Mouse (Mus musculus) testis, postnatal 14 days (tissue): ENCODE measurements around the gene Slc10a7.
"Not testable (repeated sequence)": the region's sequence is repeated elsewhere in the genome, so short reads cannot be mapped to it uniquely, and the experiment has no call there.

Experiments used
- DNase-seq: peaks from one replicate; pipeline ENCODE4 v3.0.0; 2021; ENCODE audit warnings: low spot score

Gene Slc10a7

DNA sequence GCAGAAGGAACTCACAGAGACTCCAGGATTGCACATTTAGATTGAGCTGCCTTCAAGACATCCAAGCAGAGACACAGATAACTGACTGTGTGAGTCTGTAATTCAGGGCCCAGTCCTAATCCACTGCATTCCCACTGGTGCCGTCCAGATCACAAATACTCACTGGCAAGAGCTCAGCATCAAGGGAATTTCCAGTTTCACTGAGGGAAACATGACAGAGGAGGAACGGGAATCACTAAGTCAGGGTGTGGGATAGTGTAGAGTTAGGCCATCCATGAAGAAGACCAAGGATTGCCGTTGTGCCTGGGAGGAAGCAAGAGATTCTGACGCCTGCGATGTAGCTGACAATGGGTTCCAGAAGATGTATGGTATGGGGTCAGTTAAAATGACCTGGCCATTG lies 159.1 kb downstream of the Slc10a7 start:
- DNase-seq, result no peak

DNA sequence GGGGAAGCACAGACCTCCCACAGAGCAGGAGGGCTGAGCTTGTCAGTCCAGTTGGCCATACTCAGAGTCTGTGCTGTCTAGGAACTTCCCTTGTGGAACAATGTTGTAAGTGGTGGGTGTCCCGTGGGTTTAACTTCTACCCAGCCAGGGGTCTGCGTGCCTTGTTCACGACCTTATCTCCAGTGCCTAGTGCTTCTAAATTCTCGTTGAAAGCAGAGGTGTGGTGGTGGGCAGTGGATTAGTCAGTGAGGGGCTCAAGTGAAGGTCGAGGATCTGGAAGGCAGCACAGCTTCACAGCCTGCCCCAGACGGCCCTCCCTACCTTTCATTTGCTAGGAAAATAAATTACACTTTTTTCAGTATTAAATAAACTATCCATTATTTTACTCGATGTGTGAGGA lies 161.1 kb downstream of the Slc10a7 start:
- no peak for DNase-seq

DNA sequence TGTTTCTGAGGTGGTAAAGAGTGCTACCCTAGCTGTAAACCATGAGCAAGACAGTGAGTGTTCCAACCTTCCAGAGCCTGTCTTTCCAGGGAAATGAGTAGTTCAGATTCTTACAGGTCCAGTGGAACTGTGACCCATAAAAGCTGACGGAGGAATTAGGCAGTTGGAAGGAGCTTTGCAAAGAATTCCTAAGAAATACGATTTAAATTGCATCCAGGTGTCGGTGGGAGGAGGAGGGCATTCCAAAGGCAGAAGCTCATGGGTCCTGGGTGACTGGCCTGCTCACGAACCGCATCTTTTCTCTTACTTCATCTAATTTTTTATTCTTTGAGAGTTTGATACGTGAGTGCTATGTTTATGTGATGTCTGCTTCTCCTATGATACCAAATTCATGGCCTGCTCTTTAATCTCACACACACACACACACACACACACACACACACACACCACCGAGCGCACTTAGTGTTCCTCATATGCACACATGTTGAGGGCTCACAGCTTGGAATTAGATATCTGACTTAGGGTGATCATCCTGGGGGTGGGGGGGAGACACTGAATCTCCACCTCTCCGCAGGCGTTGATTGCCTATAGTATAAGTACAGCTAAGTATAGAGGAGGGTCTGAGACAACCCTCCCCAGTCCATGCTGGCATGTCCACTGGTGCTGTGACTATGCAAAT lies 169.5 kb downstream of the Slc10a7 start:
- DNase-seq, result no peak

DNA sequence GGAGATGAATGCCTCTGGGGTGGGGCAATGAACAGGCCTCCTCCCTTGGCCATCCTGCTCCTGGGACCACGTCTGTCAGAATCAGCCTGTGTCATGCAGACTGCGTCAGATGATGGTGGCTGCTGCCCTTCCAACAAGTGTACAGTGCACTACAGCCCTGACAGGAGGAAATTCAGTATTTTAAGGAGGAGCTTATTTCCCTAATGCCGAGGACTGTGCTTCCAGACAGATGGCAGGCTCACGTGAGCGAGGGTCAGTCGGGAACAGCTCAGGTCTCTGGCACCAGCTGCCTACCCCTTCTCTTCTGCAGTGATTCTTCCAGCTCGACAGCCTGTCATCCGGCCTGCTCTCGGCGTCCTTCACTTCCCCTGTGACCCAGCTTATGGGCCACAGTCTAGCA lies 181.6 kb downstream of the Slc10a7 start:
- no peak for DNase-seq

DNA sequence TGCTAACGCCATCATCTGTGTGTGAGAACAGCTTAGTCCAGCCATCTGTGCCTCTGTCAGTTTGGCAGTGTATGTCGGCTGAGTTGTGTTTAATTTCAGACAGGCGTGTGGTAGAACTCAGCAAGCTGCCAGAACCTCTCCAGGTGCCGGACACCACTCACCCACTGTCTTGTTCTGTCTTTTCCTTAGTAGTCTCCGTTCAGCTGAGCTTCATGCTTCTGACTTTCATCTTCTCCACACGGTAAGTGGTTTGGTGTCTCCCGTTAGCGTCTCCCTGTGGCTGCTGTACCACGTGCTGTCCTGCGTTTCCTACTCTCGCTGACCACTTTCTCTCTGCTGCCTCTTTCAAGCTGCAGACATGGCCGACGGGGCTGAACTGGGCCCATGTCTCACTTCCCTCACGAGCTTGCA lies 189.2 kb downstream of the Slc10a7 start:
- no peak for DNase-seq

DNA sequence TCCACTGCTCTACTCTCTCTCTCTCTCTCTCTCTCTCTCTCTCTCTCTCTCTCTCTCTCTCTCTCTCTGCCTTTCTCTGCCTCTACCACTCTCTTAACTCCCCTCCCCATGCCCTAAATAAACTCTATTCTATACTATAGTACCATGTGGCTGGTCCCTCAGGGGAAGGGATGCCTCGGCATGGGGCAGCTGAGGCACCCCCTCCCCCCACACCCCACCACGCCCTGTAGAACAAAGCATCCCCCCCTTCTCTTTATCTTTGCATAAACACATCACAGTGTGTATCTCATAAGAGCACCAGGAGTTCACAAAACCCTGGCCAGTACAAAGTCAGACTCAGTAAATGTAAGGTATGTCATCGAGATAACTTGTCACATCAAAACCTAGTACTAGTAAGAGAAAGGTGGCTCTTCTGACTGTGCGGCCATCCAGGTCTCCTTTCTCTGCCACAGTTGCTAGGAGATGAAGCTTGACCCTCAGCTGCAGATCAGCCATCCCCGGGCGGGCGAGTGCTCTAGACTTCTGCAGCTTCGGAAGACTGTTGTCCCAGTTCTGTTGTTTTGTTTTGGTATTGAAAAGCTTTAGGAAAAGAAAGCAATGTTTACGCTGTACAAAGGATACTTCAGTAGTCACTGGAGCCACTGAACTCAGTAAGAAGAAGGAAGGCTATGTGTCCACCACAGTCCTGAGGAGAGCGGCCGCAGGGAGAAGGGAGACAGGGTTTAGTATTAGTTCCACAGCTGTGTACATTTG lies 194.1 kb downstream of the Slc10a7 start:
- no peak for DNase-seq

DNA sequence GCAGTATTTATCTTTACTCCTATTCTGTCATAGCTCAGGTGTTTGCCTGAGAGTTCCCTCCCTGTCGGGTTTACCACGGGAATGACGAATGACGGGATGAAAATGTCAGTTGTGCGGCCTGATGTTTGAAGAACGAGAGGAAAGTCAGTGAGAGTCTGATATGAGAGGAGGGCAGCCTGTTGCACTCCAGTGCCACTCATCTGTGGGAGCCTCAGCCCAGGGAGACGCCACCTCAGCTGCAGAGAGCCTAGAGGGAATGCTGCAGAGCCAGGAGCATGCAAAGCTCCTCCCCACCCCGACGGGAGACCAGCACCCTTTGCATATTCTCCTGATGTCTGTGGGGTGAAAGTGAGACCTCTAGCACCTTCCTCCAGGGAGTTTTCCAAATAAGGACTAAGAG lies 196.8 kb downstream of the Slc10a7 start:
- DNase-seq, result no peak

DNA sequence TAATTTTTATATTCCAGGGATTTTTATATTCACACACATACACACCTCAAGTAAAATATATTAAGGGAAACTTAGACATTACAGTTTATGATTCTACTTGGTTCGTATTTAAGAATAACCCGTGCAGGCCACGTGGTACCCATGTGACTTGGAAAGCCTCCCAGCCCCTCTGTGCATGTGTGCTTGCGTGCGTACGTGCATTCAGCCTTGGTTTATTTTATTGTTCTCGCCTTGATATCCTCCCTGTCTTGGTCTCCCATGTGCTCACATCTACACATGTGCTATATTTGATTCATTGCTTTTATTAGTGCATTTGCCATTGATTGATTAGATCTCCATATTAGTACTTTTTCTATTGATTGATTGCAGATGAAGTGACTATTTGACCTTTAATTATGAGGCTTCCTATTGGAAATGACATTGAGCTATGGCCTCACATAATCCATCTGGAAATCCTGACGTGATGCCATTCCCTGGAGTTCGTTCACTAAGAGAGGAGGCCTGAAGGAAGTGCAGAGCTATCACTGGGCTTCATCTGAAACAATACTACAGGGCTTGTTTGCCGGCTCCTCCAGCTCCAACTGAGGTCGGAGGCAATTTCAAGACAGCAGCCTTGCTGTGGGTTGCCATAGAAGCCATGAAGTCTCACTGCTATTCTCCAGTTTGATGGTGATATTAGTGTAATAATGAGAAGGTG lies 200.9 kb downstream of the Slc10a7 start:
- no peak for DNase-seq

DNA sequence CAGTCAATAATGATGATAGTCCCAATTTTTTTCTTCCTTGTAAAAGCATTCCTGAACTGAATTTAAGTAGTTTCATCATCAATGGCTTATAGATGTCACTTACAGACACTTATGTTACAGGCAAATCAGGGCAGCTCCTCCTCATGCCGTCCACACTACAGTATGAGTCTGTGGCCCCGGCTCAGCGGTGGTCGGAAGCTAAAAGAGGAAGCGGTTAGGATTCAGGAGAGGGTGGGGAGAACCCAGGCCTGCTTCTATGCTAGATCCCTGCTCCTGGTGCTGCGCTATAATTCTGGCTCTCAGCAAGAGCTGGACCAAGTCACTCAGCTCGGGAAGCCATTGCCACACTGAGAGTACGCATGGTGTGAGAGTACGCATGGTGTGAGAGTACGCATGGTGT lies 201.8 kb downstream of the Slc10a7 start:
- DNase-seq, result no peak

DNA sequence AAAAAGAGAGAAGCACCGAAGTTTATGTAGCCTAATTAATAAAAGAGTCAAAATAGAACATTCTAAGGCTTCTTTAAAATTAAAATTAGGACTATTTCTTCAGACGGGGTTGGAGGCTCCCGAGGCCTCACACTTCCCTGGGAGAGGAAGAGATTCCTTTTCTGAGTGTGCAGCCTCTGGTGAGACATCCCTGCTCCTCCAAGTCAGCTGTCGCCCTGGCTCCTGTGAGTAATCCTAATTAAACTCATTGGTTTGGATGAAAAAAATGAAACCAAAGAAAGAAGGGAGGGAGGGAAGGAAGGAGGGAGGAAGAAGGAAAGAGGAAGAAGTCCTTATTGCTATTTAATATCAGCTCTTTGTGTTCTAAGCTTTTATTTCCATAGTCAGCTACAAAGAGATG lies 205.7 kb downstream of the Slc10a7 start:
- no peak for DNase-seq

DNA sequence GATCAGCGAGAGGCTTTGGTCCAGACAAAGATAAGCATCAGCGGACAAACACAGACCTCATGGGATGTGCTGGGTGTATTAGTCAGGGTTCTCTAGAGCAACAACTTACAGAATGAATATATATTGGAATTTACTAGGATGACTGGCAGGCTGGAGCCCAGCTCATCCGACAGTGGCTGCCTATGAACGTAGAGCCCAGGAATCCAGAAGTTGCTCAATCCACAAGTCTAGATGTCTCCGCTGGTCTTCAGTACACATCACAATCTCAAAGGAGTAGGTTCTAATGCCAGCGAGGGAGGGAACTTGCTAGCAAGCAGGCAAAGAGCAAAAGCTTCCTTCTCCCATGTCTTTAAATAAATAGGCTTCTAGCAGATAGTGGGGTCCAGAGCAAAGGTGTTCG lies 207.4 kb downstream of the Slc10a7 start:
- DNase-seq, result no peak

DNA sequence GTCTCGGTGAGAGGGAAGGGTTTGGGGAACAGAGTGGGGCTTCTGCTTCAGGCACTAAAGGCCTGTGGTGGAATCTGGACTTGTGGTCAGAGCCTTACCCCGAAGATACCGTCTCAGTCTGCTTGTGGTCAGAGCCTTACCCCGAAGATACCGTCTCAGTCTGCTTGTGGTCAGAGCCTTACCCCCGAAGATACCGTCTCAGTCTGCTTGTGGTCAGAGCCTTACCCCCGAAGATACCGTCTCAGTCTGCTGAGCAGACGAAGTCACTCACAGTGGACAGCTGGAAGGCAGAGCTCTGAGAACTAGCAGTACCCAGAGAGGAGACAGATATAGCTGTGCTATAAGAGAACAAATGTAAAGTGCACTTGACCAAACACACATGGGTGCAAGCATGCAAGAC lies 208.0 kb downstream of the Slc10a7 start:
- not testable (repeated sequence) for DNase-seq

DNA sequence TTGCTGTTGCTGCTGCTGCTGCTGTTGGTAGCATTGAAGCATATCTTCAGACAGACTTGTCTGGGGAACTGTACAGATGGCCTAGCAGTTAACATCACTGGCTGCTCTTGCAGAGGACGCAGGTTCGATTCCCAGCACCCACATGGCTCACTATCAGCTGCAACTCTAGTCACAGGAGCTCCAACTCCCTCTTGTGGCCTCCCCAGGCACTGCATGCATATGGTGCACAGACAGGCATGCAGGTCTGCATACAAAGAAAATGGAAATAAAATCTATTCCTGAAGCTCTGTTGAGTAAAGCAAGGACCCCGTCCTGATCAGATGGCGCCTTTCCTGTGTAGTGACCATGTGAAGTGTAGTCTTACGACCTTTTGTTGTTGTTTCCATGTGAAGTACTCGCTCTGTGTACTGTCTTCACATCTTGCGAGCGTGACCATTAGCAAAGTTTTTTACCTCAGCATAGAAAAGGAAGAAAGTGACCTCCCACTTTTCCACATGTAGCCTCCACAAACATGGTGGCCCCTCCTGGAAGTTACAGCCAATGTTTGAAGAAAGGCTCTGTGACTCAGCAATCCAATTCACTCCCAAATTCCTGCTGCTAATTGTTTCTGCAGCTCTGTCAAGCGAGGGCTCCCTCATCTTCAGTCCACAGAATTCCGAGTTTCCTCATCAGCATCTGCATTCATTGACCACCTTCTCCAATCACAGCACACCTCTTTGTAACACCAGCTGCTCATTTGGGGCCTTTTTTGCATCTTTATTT lies 210.3 kb downstream of the Slc10a7 start:
- no peak for DNase-seq

DNA sequence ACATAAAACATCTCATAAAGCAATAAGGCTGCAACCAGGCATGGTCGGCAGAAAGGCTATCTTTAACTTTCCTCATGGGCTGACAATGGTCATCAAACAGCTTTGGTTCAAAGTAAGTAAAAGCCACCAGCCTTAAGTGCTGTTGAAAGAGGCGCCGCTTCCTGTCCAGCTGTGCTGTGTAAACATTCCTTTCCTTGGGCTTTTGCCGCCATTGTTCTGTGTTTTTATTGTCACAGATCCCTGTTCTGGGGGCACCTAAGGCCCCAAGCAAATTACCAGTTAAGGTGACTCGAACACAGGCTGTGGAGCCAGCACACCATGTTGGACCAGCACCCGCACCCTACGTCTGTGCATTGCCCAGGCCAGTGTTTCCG lies 210.9 kb downstream of the Slc10a7 start:
- no peak for DNase-seq

DNA sequence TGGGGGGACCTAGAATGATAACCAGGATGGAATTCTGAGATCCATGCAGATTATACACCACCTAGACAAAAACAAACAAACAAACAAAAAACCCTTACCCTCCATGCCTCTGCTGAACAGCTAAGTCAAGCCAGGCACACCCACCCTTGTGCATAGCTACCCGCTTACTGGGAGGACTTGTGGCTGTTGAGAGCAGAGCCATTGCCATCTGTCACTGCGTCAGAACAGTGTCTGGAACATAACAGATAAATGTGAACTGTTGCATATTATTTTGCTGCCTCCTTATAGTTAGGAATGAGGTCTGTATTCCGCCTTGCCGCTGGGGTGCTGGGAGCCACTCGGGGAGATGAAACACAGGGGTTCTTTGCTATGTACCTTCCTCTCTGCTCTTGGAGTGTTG lies 212.4 kb downstream of the Slc10a7 start:
- DNase-seq, result no peak

DNA sequence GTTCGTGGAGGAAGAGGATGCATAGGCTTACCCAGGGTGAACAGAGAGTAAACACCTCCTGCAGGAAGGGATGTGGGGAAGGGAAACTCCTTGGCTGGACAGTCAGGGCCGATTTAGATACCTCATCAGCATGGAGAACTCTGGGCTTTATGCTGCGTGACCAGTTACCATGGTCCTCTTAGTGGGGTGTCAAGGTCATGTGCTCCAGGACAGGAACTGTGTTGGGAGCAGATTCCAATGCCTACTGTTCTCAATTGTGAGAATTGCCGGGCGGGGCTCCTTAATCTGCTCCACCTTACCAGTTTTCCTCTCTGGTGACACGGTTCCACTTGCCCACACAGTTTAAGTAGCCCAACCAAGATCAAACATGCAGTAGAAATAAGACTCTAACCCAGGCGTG lies 213.1 kb downstream of the Slc10a7 start:
- no peak for DNase-seq

DNA sequence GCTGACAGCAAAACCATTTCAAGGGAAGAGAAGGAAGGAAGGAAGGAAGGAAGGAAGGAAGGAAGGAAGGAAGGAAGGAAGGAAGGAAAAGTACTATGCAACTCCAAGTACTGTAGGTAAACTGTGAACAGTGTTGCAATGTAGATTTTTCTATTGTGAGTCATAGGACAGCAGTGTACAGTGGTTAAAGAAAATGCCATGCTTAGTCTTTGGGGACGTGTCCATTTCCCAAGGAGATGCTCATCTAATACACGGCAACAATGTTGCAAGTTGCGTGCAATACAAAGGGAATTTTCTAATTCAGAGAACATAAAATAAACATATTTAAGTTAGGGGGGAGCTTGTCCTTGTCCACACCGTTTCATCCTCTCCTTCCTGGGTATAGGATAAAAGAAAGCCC lies 215.7 kb downstream of the Slc10a7 start:
- no peak for DNase-seq

DNA sequence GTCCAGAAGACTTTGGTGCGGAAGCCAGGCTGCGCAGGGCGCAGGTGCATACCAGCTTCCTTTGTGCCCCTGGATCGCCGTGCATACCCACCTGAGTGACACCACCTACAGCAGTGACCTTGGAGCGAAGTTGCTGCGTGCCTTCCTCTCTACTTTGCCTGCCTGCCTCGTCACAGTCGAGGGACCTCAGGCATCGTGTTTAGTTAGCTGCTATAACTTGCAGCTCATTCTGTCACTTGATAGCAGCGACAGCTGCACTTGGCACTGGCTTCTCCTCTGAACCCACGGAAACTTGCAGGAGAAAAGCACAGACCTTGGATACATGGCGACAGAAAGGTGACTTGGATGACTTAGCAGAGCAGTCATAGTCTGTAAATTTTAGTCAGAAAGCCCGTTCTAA lies 219.1 kb downstream of the Slc10a7 start:
- no peak for DNase-seq

DNA sequence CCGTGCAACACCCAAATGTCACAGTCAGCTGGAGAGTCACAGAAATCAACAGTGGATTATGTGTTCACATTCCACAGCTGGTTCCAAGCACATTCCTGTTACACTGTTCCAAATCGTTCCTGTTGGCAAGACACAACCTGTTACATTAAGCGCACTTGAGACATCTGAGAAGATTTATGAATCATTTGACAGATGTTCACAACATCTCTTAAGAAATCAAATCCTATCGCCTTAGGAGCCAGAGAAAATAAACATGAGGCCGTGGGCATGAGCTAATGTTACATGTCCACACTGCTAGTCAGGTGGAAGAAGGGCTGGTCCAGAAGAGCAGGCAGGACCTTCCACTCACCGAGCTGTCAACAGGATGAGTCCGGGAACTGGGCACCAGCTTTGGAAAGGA lies 223.3 kb downstream of the Slc10a7 start:
- DNase-seq, result no peak

DNA sequence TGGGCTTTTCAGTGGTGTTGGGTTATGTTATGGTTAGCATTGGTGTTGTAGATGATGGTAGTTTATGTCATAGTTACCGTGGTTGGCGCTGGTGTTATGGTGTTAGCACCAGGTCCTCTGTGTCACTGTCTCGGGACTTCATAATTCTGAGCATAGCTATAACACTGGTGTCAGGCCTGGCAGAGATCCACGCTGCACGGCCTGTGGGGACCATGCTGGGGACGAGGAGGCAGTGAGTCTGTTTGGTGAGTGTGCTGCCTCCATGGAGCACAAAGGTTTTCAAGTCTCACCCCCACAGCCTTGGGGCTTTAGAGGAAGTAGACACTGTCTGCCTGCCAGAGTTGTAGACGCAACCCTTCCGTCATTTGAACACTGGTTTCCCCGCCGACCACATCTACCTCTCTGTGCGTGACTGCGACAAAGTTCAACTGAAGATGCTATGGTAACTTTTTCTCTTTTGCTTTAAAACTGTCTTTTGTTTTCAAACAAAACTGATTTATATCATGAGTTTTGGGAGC lies 223.9 kb downstream of the Slc10a7 start:
- DNase-seq, result no peak

DNA sequence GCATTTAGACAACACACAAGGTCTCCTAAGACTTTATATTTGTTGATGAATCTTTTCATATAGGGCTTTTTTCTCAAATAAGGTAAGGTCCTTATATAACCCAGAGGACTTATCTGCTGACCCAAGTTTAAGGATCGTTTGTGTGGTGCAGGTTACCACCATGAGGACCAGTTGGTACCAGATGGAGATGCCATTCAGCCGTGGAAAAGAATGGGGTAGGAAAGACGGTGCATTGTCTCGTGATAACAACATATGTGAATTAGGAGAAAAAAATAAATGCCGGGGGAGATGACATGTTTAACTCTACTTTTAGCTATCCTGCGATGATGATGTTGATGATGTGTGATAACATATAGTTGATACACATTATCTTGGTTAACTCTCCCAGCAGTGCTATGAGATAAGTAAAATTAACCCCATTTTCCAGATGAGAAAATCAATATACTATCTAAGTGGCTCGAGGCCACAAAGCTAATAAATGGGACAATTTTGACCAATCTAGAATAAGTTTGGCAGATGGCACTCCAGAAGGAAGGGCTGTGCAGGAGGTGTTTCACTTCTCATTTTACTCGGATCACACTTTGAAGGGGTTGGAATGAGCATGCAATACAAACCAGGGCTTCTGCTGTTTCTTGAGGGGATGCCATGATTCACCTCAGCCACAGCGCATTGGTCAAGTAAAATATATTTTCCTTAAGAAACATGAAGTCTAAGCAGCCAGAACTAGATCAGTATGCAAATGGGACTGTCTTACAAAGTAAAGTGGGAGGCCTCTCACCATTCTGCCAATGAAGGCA lies 225.8 kb downstream of the Slc10a7 start:
- no peak for DNase-seq

DNA sequence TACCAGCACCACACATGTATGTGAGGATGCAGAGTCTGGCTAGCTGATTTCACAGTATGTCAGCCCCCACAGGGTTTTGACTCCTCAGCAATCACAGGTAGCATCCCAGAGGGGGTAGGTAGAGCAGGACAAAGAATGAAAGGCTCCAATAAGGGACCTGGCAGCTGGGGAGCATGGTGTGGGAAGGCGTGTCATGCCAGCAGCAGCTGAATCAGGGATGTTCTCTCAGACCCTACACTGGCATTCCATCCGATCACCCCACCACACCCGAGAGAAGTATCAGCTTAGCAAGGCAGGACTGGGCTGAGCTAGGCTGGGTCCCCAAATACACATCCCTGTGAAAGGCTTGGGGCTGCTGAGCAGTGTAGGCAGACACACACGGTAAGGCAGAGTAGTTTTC lies 229.2 kb downstream of the Slc10a7 start:
- DNase-seq, result no peak
